Mouse (Mus musculus): ENCODE measurements around the gene Paqr4. TPM values are rescaled to one million over a fixed set of nuclear protein-coding genes. Genes with fewer than 3 reads are reported as not detected.

Gene Paqr4
- polyA plus RNA-seq, 1 experiment = 2.4 TPM

DNA sequence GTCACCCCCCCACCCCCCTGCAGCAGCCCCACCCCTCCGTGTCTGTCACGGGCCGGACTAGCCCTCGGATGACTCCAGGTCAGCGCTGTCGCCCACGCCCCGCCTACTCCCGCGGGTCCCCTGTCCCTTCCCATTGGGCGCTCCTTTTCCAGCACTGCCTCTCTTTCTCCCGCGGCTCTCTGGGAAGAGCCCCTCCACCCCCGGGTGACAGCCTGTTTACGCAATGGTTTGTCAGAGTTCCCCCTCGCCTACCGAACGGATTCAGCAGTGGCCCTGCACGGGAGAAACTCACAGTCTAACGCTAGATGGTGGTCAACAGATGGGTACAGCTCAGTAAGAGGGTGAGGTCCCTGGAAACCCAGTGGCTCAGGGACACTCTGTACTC, 13.9 kb downstream of the Paqr4 start:
- Histone ChIP-seq H3K9ac (ENCODE audit: low read depth, poor library complexity, severe bottlenecking) (peak overlapping the region; percentile 91), H3K36me3 (ENCODE audit: control insufficient read depth, insufficient read depth, low read length, poor library complexity, severe bottlenecking) (no peaks in the 10 kb centered on the region), H3K4me3 (ENCODE audit: low read depth, low read length) (peak overlapping the region; percentile 79), H3K27ac (ENCODE audit: insufficient read depth, low read length) (peak overlapping the region; percentile 2; the same call in 1 of the 2 replicates), H3K9me3 (replicated peaks; ENCODE audit: control insufficient read depth, insufficient read depth, low read length, poor library complexity, severe bottlenecking) (no peaks in the 10 kb centered on the region), H3K27me3 (ENCODE audit: control insufficient read depth, insufficient read depth, low read length, poor library complexity, severe bottlenecking) (no peaks in the 10 kb centered on the region), H3K4me1 (ENCODE audit: control insufficient read depth, insufficient read depth, low read length) (peaks cover 2% of the 10 kb centered on the region)
- no peak for TF ChIP-seq EP300 (IDR thresholded peaks at IDR 0.05; ENCODE audit: insufficient read depth, low read depth, low read length)
- no peak for TF ChIP-seq POLR2A (IDR thresholded peaks at IDR 0.05; ENCODE audit: insufficient read depth, low read length)
- TF ChIP-seq CTCF (IDR thresholded peaks at IDR 0.05; ENCODE audit: low read depth, low read length) = no peak

GRCm38 (mm10) chr17:23725999-23726757, 14.5 kb downstream of the Paqr4 start, which contains the start of gene Pkmyt1:
Pkmyt1 (plus strand) TSS chr17:23726336.
- no peaks in the 10 kb centered on the region for H3K9me3 ChIP-seq (replicated peaks; ENCODE audit: control insufficient read depth, insufficient read depth, low read length, poor library complexity, severe bottlenecking)
- no peaks in the 10 kb centered on the region for H3K36me3 ChIP-seq (ENCODE audit: control insufficient read depth, insufficient read depth, low read length, poor library complexity, severe bottlenecking)
- peak within 1 kb of the TSS; percentile 83 for H3K4me3 ChIP-seq (ENCODE audit: low read depth, low read length)
- H3K27me3 ChIP-seq (ENCODE audit: control insufficient read depth, insufficient read depth, low read length, poor library complexity, severe bottlenecking) = no peaks in the 10 kb centered on the region
- peak within 1 kb of the TSS; percentile 65 for H3K27ac ChIP-seq (ENCODE audit: insufficient read depth, low read length)
- peak within 1 kb of the TSS; percentile 91 for H3K9ac ChIP-seq (ENCODE audit: low read depth, poor library complexity, severe bottlenecking)
- H3K4me1 ChIP-seq (ENCODE audit: control insufficient read depth, insufficient read depth, low read length) = peaks cover 2% of the 10 kb centered on the region
- no peak for TF ChIP-seq EP300 (IDR thresholded peaks at IDR 0.05; ENCODE audit: insufficient read depth, low read depth, low read length)
- peak; percentile 84 for TF ChIP-seq POLR2A (IDR thresholded peaks at IDR 0.05; ENCODE audit: insufficient read depth, low read length)

- Histone ChIP-seq H3K36me3 (ENCODE audit: control insufficient read depth, insufficient read depth, low read length, poor library complexity, severe bottlenecking) (no peaks in the 10 kb centered on the region), H3K9me3 (replicated peaks; ENCODE audit: control insufficient read depth, insufficient read depth, low read length, poor library complexity, severe bottlenecking) (no peaks in the 10 kb centered on the region), H3K27ac (ENCODE audit: insufficient read depth, low read length) (peak overlapping the region; percentile 65; the same call in 1 of the 2 replicates), H3K27me3 (ENCODE audit: control insufficient read depth, insufficient read depth, low read length, poor library complexity, severe bottlenecking) (no peaks in the 10 kb centered on the region), H3K9ac (ENCODE audit: low read depth, poor library complexity, severe bottlenecking) (peak overlapping the region; percentile 91), H3K4me1 (ENCODE audit: control insufficient read depth, insufficient read depth, low read length) (peaks cover 2% of the 10 kb centered on the region), H3K4me3 (ENCODE audit: low read depth, low read length) (peak overlapping the region; percentile 83)
- no peak for TF ChIP-seq EP300 (IDR thresholded peaks at IDR 0.05; ENCODE audit: insufficient read depth, low read depth, low read length)
- no peak for TF ChIP-seq POLR2A (IDR thresholded peaks at IDR 0.05; ENCODE audit: insufficient read depth, low read length)
- no peak for TF ChIP-seq CTCF (IDR thresholded peaks at IDR 0.05; ENCODE audit: low read depth, low read length)
Measured at GRCm38 (mm10) chr17:23725477-23725876, 15.2 kb downstream of the Paqr4 start.

DNA sequence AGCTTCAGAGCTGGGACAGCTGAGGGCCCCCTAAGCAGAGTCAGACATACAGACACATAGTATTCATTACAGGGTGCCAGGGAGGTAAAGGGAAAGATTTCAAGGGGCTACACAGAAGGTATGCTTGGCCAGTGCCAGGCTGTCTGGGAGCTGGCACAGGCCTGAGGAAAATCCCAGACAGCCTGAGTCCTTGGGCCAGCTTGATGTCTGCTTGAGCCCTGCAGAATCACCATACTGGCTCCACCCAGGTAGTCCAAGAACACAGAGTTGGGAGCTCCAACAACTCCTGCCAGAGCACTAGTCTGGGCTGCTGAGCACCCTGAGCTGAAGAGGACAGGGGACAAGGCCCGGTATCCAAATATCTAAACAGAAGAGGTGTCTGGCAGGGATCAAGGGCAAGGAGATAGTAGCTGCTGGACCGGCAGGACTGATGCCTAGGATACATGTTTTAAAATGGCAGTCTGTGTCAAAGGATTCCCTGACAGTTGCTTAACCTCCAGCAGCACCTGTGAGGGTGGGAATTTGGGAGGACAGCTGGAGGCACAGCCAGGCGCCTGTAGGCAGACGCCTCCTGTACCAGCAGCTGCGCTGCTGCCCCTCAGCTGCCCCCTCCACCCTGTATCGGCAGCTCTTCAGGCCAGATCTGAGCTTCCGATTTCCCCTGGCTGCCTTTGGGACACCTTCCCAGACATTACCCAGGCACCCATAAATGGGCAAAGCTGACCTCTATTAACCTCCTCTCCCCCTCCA, 18.1 kb downstream of the Paqr4 start, which contains the start of gene 1520401A03Rik:
TSS of gene 1520401A03Rik (minus strand) at position 408 of the 750 bp plus-strand sequence.
- no peak within 1 kb of the TSS for H3K27ac ChIP-seq (ENCODE audit: insufficient read depth, low read length)
- no peak within 1 kb of the TSS for H3K4me3 ChIP-seq (ENCODE audit: low read depth, low read length)
- no peaks in the 10 kb centered on the region for H3K27me3 ChIP-seq (ENCODE audit: control insufficient read depth, insufficient read depth, low read length, poor library complexity, severe bottlenecking)
- H3K9me3 ChIP-seq (replicated peaks; ENCODE audit: control insufficient read depth, insufficient read depth, low read length, poor library complexity, severe bottlenecking) = no peaks in the 10 kb centered on the region
- peaks cover 3% of the 10 kb centered on the region for H3K4me1 ChIP-seq (ENCODE audit: control insufficient read depth, insufficient read depth, low read length)
- no peaks in the 10 kb centered on the region for H3K36me3 ChIP-seq (ENCODE audit: control insufficient read depth, insufficient read depth, low read length, poor library complexity, severe bottlenecking)
- no peak within 1 kb of the TSS for H3K9ac ChIP-seq (ENCODE audit: low read depth, poor library complexity, severe bottlenecking)
- TF ChIP-seq EP300 (IDR thresholded peaks at IDR 0.05; ENCODE audit: insufficient read depth, low read depth, low read length) (no peak), POLR2A (IDR thresholded peaks at IDR 0.05; ENCODE audit: insufficient read depth, low read length) (no peak), CTCF (IDR thresholded peaks at IDR 0.05; ENCODE audit: low read depth, low read length) (no peak)

DNA sequence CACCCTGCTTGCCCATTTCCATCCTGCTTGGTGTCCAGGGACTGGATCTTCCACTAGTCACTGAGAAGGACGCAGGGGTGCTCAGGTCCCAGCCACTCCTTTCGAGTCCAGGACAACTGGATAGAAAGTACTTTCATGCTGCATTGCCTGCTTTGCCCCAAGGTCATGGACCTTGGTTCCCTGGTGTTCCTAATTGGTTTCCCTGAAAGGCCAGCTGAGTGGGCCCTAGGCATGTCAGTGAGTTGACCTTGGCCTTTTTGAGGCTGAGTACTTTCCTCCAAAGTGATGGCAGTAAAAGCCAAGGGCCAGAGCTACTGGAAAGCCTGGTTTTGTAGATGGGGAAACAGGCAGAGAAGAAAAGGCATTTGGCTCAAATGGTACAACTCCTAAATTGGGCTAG, 18.8 kb downstream of the Paqr4 start:
- Histone ChIP-seq H3K27ac (ENCODE audit: insufficient read depth, low read length) (no peak overlapping the region), H3K36me3 (ENCODE audit: control insufficient read depth, insufficient read depth, low read length, poor library complexity, severe bottlenecking) (no peaks in the 10 kb centered on the region), H3K27me3 (ENCODE audit: control insufficient read depth, insufficient read depth, low read length, poor library complexity, severe bottlenecking) (no peaks in the 10 kb centered on the region), H3K4me1 (ENCODE audit: control insufficient read depth, insufficient read depth, low read length) (peaks cover 3% of the 10 kb centered on the region), H3K9me3 (replicated peaks; ENCODE audit: control insufficient read depth, insufficient read depth, low read length, poor library complexity, severe bottlenecking) (no peaks in the 10 kb centered on the region), H3K9ac (ENCODE audit: low read depth, poor library complexity, severe bottlenecking) (no peak overlapping the region), H3K4me3 (ENCODE audit: low read depth, low read length) (no peak overlapping the region)
- TF ChIP-seq CTCF (IDR thresholded peaks at IDR 0.05; ENCODE audit: low read depth, low read length) (no peak), POLR2A (IDR thresholded peaks at IDR 0.05; ENCODE audit: insufficient read depth, low read length) (no peak), EP300 (IDR thresholded peaks at IDR 0.05; ENCODE audit: insufficient read depth, low read depth, low read length) (no peak)
